Mouse (Mus musculus) cerebellum, adult 2 months (tissue): Measurements from ENCODE around the gene Mog.

Source experiments
- CTCF ChIP-seq: fragments of 200-500 bp; IDR thresholded peaks from 2 replicates; pipeline ENCODE4 v1.5.1; 2011; ENCODE audit warnings: low read depth, mild to moderate bottlenecking, control low read depth, low read length, moderate library complexity, borderline replicate concordance; ENCODE audit not compliant: insufficient read depth
- POLR2A ChIP-seq: fragments of 200-500 bp; IDR thresholded peaks from 2 replicates; pipeline ENCODE4 v1.6.1; 2011; ENCODE audit warnings: low read length, control low read depth, borderline replicate concordance; ENCODE audit not compliant: insufficient read depth

DNA sequence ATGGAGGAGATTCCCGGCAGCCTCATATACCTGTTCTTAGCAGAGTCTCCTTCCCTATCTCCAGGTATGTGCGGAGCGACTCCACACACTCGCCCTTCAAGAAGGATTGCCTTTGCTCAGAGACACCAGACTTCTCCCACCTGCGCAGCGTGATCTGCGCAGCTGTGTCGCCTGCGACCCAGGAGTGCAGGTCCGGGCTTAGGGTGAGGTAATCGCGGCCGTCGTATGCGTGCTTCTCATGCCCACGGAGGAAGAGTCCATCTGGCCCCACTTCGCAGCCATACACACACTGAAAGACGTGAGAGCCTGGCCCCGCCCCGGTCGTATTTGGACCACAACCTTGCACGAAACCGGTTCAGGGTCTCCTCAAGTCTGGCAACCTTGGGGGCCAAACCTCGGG, 34.7 kb downstream of the Mog start:
- no peak for TF ChIP-seq CTCF
- TF ChIP-seq POLR2A = no peak
